Mouse (Mus musculus): ENCODE results near the gene Fam110a. TPM values are rescaled to one million over a fixed set of nuclear protein-coding genes. Genes with fewer than 3 reads are reported as not detected.

The Fam110a gene
- 5.3 TPM for total RNA-seq (2023)

DNA sequence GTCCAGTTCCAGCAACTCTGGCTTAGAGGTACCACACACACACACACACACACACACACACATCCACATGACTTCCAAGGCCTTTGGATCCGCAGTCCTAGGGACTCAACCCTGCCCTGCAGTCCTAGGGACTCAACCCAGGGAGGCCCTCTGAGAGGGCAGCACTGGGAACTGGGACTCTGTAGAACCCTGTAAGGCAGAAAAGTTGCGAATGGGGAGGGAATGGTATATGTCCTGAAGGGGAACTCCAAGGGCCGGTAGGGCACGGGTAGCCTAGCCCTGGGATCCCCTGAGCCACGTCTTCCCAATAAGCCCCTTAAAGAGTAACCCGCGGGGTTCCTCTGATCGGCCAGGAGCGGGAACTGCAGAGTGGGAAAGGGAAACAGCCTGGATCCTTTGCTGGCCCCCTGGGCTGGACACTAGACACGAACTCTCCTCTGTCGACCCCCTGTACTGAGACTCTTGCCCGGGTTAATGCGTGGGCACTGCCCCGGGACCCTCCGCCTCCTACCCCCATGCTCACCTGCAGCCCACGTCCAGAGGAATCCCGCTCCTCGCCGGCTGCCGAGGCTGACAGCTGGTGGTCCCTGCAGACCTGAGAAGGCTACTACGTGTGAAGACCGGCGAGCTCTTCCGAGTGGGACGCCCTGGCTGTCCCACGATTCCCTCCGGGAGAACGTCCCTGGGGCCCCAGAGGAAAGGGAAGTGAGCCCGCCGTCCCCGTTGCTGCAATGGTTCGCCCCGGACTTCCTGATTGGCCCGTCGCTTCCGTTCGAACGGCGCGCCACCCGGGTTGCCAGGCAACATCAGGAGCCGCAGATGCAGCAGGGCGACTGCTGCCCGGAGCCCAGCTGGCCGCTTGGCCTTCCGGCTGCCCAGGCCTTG lies at the start of gene Fam110a:
Gene Fam110a, minus strand, starts transcription at position 750 of the 885 bp plus-strand sequence.

GRCm38 (mm10) chr2:151996229-151997189 lies 16.5 kb upstream of the Fam110a start, which contains the start of gene Slc52a3:
Gene Slc52a3 (plus strand): TSS chr2:151996511.

Other genes with a start within 250 kb of the Fam110a start
- 50.2 TPM for gene Psmf1, start 236.0 kb downstream of the Fam110a start, total RNA-seq (2023)
- not detected for gene Rspo4, start 137.3 kb downstream of the Fam110a start, total RNA-seq (2023)
- not detected for gene Angpt4, start 69.0 kb downstream of the Fam110a start, total RNA-seq (2023)
- gene Slc52a3, start 16.3 kb upstream of the Fam110a start, total RNA-seq (2023): 1.6 TPM
- gene Scrt2, start 101.3 kb upstream of the Fam110a start, total RNA-seq (2023): not detected
- 0.68 TPM for gene Srxn1, start 125.3 kb upstream of the Fam110a start, total RNA-seq (2023)
- gene Tcf15, start 163.3 kb upstream of the Fam110a start, total RNA-seq (2023): not detected
- gene Csnk2a1, start 246.6 kb upstream of the Fam110a start, total RNA-seq (2023): 114 TPM

All from CD4-positive naive resting alpha-beta T cell, adult 57 days (primary cell).